Mouse (Mus musculus) T-helper 2 cell (primary cell): ENCODE measurements around the gene Hoxd11.

Experiments
- in situ Hi-C: fragments of 300-600 bp; cut with MboI, MseI; formaldehyde crosslinking; loops from one replicate; pipeline ENCODE4 v1.15.1; 2025; ENCODE audit warnings: high pct_unique_total_duplicates

Gene Hoxd11

GRCm38 (mm10) chr2:74726551-74726950 lies 47.2 kb downstream of the Hoxd11 start, which contains the start of gene Gm28230:
Gene Gm28230 (plus strand): TSS chr2:74726728.
- in situ Hi-C loops, result no loop called here

GRCm38 (mm10) chr2:74726973-74727639 lies 47.7 kb downstream of the Hoxd11 start:
- in situ Hi-C loops, result no loop called here

- in situ Hi-C loops, result no loop called here
Observed at GRCm38 (mm10) chr2:74727640-74728302, 48.4 kb downstream of the Hoxd11 start.

- in situ Hi-C loops, result no loop called here
Observed at GRCm38 (mm10) chr2:74728303-74728680, 48.9 kb downstream of the Hoxd11 start.

GRCm38 (mm10) chr2:74730331-74730730 lies 51.0 kb downstream of the Hoxd11 start:
- in situ Hi-C loops, result no loop called here

- in situ Hi-C loops, result no loop called here
Observed at GRCm38 (mm10) chr2:74731055-74731454, 51.7 kb downstream of the Hoxd11 start.

GRCm38 (mm10) chr2:74731799-74732512 lies 52.6 kb downstream of the Hoxd11 start:
- in situ Hi-C loops, result no loop called here

- in situ Hi-C loops, result no loop called here
Observed at GRCm38 (mm10) chr2:74732513-74733316, 53.4 kb downstream of the Hoxd11 start.

GRCm38 (mm10) chr2:74733317-74733661 lies 53.9 kb downstream of the Hoxd11 start:
- in situ Hi-C loops, result no loop called here

- in situ Hi-C loops, result no loop called here
Observed at GRCm38 (mm10) chr2:74733765-74734164, 54.4 kb downstream of the Hoxd11 start.

- in situ Hi-C loops, result no loop called here
Observed at GRCm38 (mm10) chr2:74734451-74734850, 55.1 kb downstream of the Hoxd11 start.

- in situ Hi-C loops, result no loop called here
Observed at GRCm38 (mm10) chr2:74734996-74735811, 55.8 kb downstream of the Hoxd11 start.

GRCm38 (mm10) chr2:74735851-74736687 lies 56.7 kb downstream of the Hoxd11 start:
- in situ Hi-C loops, result no loop called here
